Mouse (Mus musculus) C2C12 (cell line): ENCODE measurements at regions not wholly inside any gene's neighbourhood (a gene's known extent, or its start where the extent isn't known, plus 50 kb on each side); places are given as distances from the start of the nearest gene placed in this dataset.

Experiments
- CEBPB ChIP-seq: IDR thresholded peaks from one replicate; pipeline ENCODE4 v1.6.1; 2011; ENCODE audit warnings: low read depth, mild to moderate bottlenecking, control low read depth, moderate library complexity
- CTCF ChIP-seq: IDR thresholded peaks from one replicate; pipeline ENCODE4 v1.5.1; 2011; ENCODE audit not compliant: control insufficient read depth, insufficient read depth, insufficient read length
- FOSL1 ChIP-seq: IDR thresholded peaks from one replicate; pipeline ENCODE4 v1.8.0; 2011; ENCODE audit warnings: mild to moderate bottlenecking, low read length; ENCODE audit not compliant: poor library complexity, insufficient read depth, severe bottlenecking
- MAX ChIP-seq: IDR thresholded peaks from one replicate; pipeline ENCODE4 v1.6.1; 2011; ENCODE audit warnings: mild to moderate bottlenecking, control low read depth
- MYOD1 ChIP-seq: IDR thresholded peaks from one replicate; pipeline ENCODE4 v1.6.1; 2011; ENCODE audit warnings: low read depth; ENCODE audit not compliant: control insufficient read depth, insufficient read length
- MYOG ChIP-seq: IDR thresholded peaks from one replicate; pipeline ENCODE4 v1.6.1; 2011; ENCODE audit not compliant: control insufficient read depth, insufficient read length; ENCODE audit errors: extremely low read depth
- USF1 ChIP-seq: IDR thresholded peaks from one replicate; pipeline ENCODE4 v1.6.1; 2011; ENCODE audit warnings: low read depth, mild to moderate bottlenecking, control low read depth, moderate library complexity

DNA sequence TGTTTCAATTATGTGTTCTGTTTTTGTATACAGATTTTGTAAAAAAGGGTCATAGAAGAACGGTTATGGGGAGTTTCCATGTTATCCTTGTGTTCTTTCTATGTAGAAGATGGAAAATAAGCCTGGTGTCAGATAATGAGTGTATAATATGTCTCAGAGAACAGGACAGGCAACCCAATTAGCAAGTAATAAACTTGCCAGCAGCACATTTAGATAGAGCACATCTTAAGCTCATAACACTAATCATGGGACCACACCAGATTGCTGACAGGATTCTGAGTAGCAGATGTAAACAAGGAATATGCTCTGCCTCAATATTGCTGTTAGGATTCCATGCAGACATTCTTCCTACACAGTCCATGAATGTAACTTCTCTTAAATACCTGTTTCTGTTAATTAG is 606.3 kb downstream of the Slitrk1 start:
- TF ChIP-seq CTCF, result no peak
- no peak for TF ChIP-seq MAX
- TF ChIP-seq USF1, result no peak
- no peak for TF ChIP-seq CEBPB
- no peak for TF ChIP-seq MYOG
- no peak for TF ChIP-seq MYOD1
- no peak for TF ChIP-seq FOSL1
